Mouse (Mus musculus) limb, embryonic 15.5 days (tissue): ENCODE measurements around the gene Rabgap1l. TPM values are rescaled to one million over a fixed set of nuclear protein-coding genes. Genes with fewer than 3 reads are reported as not detected.

Source experiments
- ATAC-seq: fragments of 200-750 bp; cut with Nextera tagmentation; 2 replicates; pipeline ENCODE4 v1.8.0; 2017; ENCODE audit warnings: low read depth, moderate TSS enrichment; ENCODE audit not compliant: insufficient number of reproducible peaks, low FRiP score, low TSS enrichment
- H3K27ac ChIP-seq: fragments of 300-500 bp; sonication (generic); 2 replicates; pipeline ENCODE4 v1.5.1; 2015; ENCODE audit warnings: moderate library complexity, mild to moderate bottlenecking, inconsistent platforms
- H3K27me3 ChIP-seq: fragments of 300-500 bp; sonication (generic); 2 replicates; pipeline ENCODE4 v1.6.1; 2015; ENCODE audit warnings: inconsistent platforms
- H3K36me3 ChIP-seq: fragments of 300-500 bp; sonication (generic); 2 replicates; pipeline ENCODE4 v1.6.1; 2015; ENCODE audit warnings: inconsistent platforms
- H3K4me1 ChIP-seq: fragments of 300-500 bp; sonication (generic); 2 replicates; pipeline ENCODE4 v1.6.1; 2015; ENCODE audit warnings: inconsistent platforms
- H3K4me2 ChIP-seq: fragments of 300-500 bp; sonication (generic); 2 replicates; pipeline ENCODE4 v1.6.1; 2015; ENCODE audit warnings: mild to moderate bottlenecking, inconsistent platforms
- H3K4me3 ChIP-seq: fragments of 300-500 bp; sonication (generic); 2 replicates; pipeline ENCODE4 v1.5.1; 2015; ENCODE audit warnings: mild to moderate bottlenecking, inconsistent platforms
- H3K9ac ChIP-seq: fragments of 300-500 bp; sonication (generic); 2 replicates; pipeline ENCODE4 v1.6.1; 2015; ENCODE audit warnings: inconsistent platforms
- H3K9me3 ChIP-seq: fragments of 300-500 bp; sonication (generic); 2 replicates; pipeline ENCODE4 v1.6.1; 2016; ENCODE audit warnings: inconsistent platforms
- WGBS: fragments of 180-500 bp; shearing (Covaris S2); methylation state at CpG from one replicate; pipeline ENCODE4 v1.1.7; 2015; 5-methylcytosine and 5-hydroxymethylcytosine counted together
- polyA plus RNA-seq: library from polyadenylated mRNA; unstranded; fragments of >200 nt; fragmentation: Nextera tagmentation; extraction: Ambion mirVana; gene quantifications from 2 replicates; pipeline ENCODE4 v1.2.1, GENCODE M21; 2015

Gene Rabgap1l
- polyA plus RNA-seq, 1 experiment from 2014 or later: 19.6 TPM

GRCm38 (mm10) chr1:160351146-160351879 is 441.7 kb downstream of the Rabgap1l start:
- Histone ChIP-seq H3K27ac (no peak overlapping the region), H3K9ac (no peak overlapping the region), H3K9me3 (no peaks in the 10 kb centered on the region), H3K4me2 (peak overlapping the region; percentile 57), H3K27me3 (no peaks in the 10 kb centered on the region), H3K36me3 (no peaks in the 10 kb centered on the region), H3K4me3 (peak overlapping the region; percentile 37), H3K4me1 (peaks cover 5% of the 10 kb centered on the region)
- WGBS: 19% methylated on average over 13 of the region's 13 CpGs
- ATAC-seq: no peak

- H3K4me2 ChIP-seq: no peak overlapping the region
- H3K27me3 ChIP-seq: no peaks in the 10 kb centered on the region
- no peak overlapping the region for H3K27ac ChIP-seq
- 71% methylated on average over 2 of the region's 2 CpGs for WGBS
- no peak for ATAC-seq
- no peaks in the 10 kb centered on the region for H3K9me3 ChIP-seq
- no peak overlapping the region for H3K9ac ChIP-seq
- no peaks in the 10 kb centered on the region for H3K36me3 ChIP-seq
- no peak overlapping the region for H3K4me3 ChIP-seq
- no peaks in the 10 kb centered on the region for H3K4me1 ChIP-seq
Observed at GRCm38 (mm10) chr1:160340653-160341052, 452.4 kb downstream of the Rabgap1l start.

- no peaks in the 10 kb centered on the region for H3K9me3 ChIP-seq
- H3K36me3 ChIP-seq: no peaks in the 10 kb centered on the region
- H3K9ac ChIP-seq: no peak overlapping the region
- no peak overlapping the region for H3K4me2 ChIP-seq
- H3K27me3 ChIP-seq: no peaks in the 10 kb centered on the region
- WGBS: 85% methylated on average over 4 of the region's 4 CpGs
- ATAC-seq: no peak
- no peaks in the 10 kb centered on the region for H3K4me1 ChIP-seq
- no peak overlapping the region for H3K27ac ChIP-seq
- H3K4me3 ChIP-seq: no peak overlapping the region
Observed at GRCm38 (mm10) chr1:160339374-160339773, 453.6 kb downstream of the Rabgap1l start.

GRCm38 (mm10) chr1:160334791-160335190 is 458.2 kb downstream of the Rabgap1l start:
- no peak overlapping the region for H3K4me2 ChIP-seq
- no peak overlapping the region for H3K27ac ChIP-seq
- H3K4me3 ChIP-seq: no peak overlapping the region
- H3K27me3 ChIP-seq: no peaks in the 10 kb centered on the region
- no peaks in the 10 kb centered on the region for H3K4me1 ChIP-seq
- H3K9me3 ChIP-seq: no peaks in the 10 kb centered on the region
- no peak for ATAC-seq
- WGBS: 66% methylated on average over 4 of the region's 4 CpGs
- no peaks in the 10 kb centered on the region for H3K36me3 ChIP-seq
- H3K9ac ChIP-seq: no peak overlapping the region

- 54% methylated on average over 1 of the region's 1 CpGs for WGBS
- Histone ChIP-seq H3K4me2 (no peak overlapping the region), H3K4me1 (no peaks in the 10 kb centered on the region), H3K36me3 (no peaks in the 10 kb centered on the region), H3K4me3 (no peak overlapping the region), H3K27ac (no peak overlapping the region), H3K9me3 (no peaks in the 10 kb centered on the region), H3K27me3 (no peaks in the 10 kb centered on the region), H3K9ac (no peak overlapping the region)
- ATAC-seq: no peak
Observed at GRCm38 (mm10) chr1:160330828-160331227, 462.2 kb downstream of the Rabgap1l start.

- Histone ChIP-seq H3K27me3 (no peaks in the 10 kb centered on the region), H3K4me1 (no peaks in the 10 kb centered on the region), H3K4me3 (no peak overlapping the region), H3K9ac (no peak overlapping the region), H3K4me2 (no peak overlapping the region), H3K9me3 (no peaks in the 10 kb centered on the region), H3K27ac (no peak overlapping the region), H3K36me3 (no peaks in the 10 kb centered on the region)
- 57% methylated on average over 2 of the region's 2 CpGs for WGBS
- no peak for ATAC-seq
Observed at GRCm38 (mm10) chr1:160330222-160330621, 462.8 kb downstream of the Rabgap1l start.

GRCm38 (mm10) chr1:160329788-160330187 is 463.2 kb downstream of the Rabgap1l start:
- H3K4me2 ChIP-seq: no peak overlapping the region
- 62% methylated on average over 7 of the region's 7 CpGs for WGBS

GRCm38 (mm10) chr1:160327531-160327930 is 465.5 kb downstream of the Rabgap1l start:
- Histone ChIP-seq H3K4me3 (no peak overlapping the region), H3K9ac (no peak overlapping the region), H3K9me3 (no peaks in the 10 kb centered on the region), H3K27me3 (no peaks in the 10 kb centered on the region), H3K27ac (no peak overlapping the region), H3K4me2 (no peak overlapping the region), H3K36me3 (no peaks in the 10 kb centered on the region), H3K4me1 (no peaks in the 10 kb centered on the region)
- WGBS: 30% methylated on average over 1 of the region's 1 CpGs
- no peak for ATAC-seq

More at GRCm38 (mm10) chr1:160329788-160330187, 463.2 kb downstream of the Rabgap1l start:
- Histone ChIP-seq H3K4me1 (no peaks in the 10 kb centered on the region), H3K36me3 (no peaks in the 10 kb centered on the region), H3K9ac (no peak overlapping the region), H3K4me3 (no peak overlapping the region), H3K27me3 (no peaks in the 10 kb centered on the region), H3K27ac (no peak overlapping the region), H3K9me3 (no peaks in the 10 kb centered on the region)
- no peak for ATAC-seq

- Histone ChIP-seq H3K27me3 (no peaks in the 10 kb centered on the region), H3K9ac (no peak overlapping the region), H3K36me3 (no peaks in the 10 kb centered on the region), H3K4me3 (no peak overlapping the region), H3K4me1 (no peaks in the 10 kb centered on the region), H3K27ac (no peak overlapping the region), H3K4me2 (no peak overlapping the region), H3K9me3 (no peaks in the 10 kb centered on the region)
- ATAC-seq: no peak
- WGBS: 66% methylated on average over 5 of the region's 5 CpGs
Observed at GRCm38 (mm10) chr1:160325542-160325941, 467.5 kb downstream of the Rabgap1l start.

GRCm38 (mm10) chr1:160320690-160321089 is 472.3 kb downstream of the Rabgap1l start:
- Histone ChIP-seq H3K4me1 (no peaks in the 10 kb centered on the region), H3K27ac (no peak overlapping the region), H3K4me3 (no peak overlapping the region), H3K27me3 (no peaks in the 10 kb centered on the region), H3K9me3 (no peaks in the 10 kb centered on the region), H3K4me2 (no peak overlapping the region), H3K9ac (no peak overlapping the region), H3K36me3 (no peaks in the 10 kb centered on the region)
- 82% methylated on average over 1 of the region's 1 CpGs for WGBS
- no peak for ATAC-seq

GRCm38 (mm10) chr1:160318057-160318725 is 474.8 kb downstream of the Rabgap1l start:
- WGBS: 77% methylated on average over 8 of the region's 8 CpGs

GRCm38 (mm10) chr1:160316239-160316638 is 476.8 kb downstream of the Rabgap1l start:
- Histone ChIP-seq H3K27me3 (no peaks in the 10 kb centered on the region), H3K4me3 (no peak overlapping the region), H3K4me2 (no peak overlapping the region), H3K9ac (no peak overlapping the region), H3K27ac (no peak overlapping the region), H3K9me3 (no peaks in the 10 kb centered on the region), H3K4me1 (no peaks in the 10 kb centered on the region), H3K36me3 (no peaks in the 10 kb centered on the region)
- 97% methylated on average over 2 of the region's 2 CpGs for WGBS
- ATAC-seq: no peak

More at GRCm38 (mm10) chr1:160318057-160318725, 474.8 kb downstream of the Rabgap1l start:
- no peaks in the 10 kb centered on the region for H3K4me1 ChIP-seq
- H3K9ac ChIP-seq: no peak overlapping the region
- H3K4me2 ChIP-seq: no peak overlapping the region
- no peak for ATAC-seq
- no peaks in the 10 kb centered on the region for H3K27me3 ChIP-seq
- no peak overlapping the region for H3K27ac ChIP-seq
- H3K9me3 ChIP-seq: no peaks in the 10 kb centered on the region
- H3K36me3 ChIP-seq: no peaks in the 10 kb centered on the region
- H3K4me3 ChIP-seq: no peak overlapping the region
